Mouse (Mus musculus) T-helper 17 cell (primary cell): ENCODE data around the gene B4galt2.

Source experiments
- in situ Hi-C, 2 experiments: fragments of 300-600 bp; cut with MboI, MseI; formaldehyde crosslinking; loops; 1 replicate in 1 of 2; 2 replicates in 1 of 2; pipeline ENCODE4 v1.15.1; 2025; ENCODE audit warnings: high pct_unique_total_duplicates in 2 of 2

Gene B4galt2

GRCm38 (mm10) chr4:117912131-117912561, 28.9 kb upstream of the B4galt2 start:
- in situ Hi-C loops = loop anchor here in 1 of 2 experiments (5.0 to 10.0 kb wide), 3 partner anchors 175 to 523 kb away; partner anchors contain the start of gene Cdc20

- in situ Hi-C loops = no loop called here
Observed at GRCm38 (mm10) chr4:117908834-117909453, 25.7 kb upstream of the B4galt2 start.

GRCm38 (mm10) chr4:117906196-117906595, 22.9 kb upstream of the B4galt2 start:
- in situ Hi-C loops = no loop called here

- in situ Hi-C loops = no loop called here
Observed at GRCm38 (mm10) chr4:117904761-117905160, 21.5 kb upstream of the B4galt2 start.

GRCm38 (mm10) chr4:117904094-117904493, 20.8 kb upstream of the B4galt2 start:
- in situ Hi-C loops = no loop called here

- in situ Hi-C loops = loop anchor here in 1 of 2 experiments (10.0 kb wide), 2 partner anchors 527 to 1197 kb away; partner anchors contain the start of gene Elovl1
Observed at GRCm38 (mm10) chr4:117898111-117898510, 14.8 kb upstream of the B4galt2 start.

GRCm38 (mm10) chr4:117896031-117896430, 12.7 kb upstream of the B4galt2 start:
- in situ Hi-C loops = loop anchor here in 1 of 2 experiments (10.0 kb wide), 2 partner anchors 529 to 1199 kb away; partner anchors contain the start of gene Elovl1

- in situ Hi-C loops = loop anchor here in 1 of 2 experiments (10.0 kb wide), 2 partner anchors 529 to 1199 kb away; partner anchors contain the start of gene Elovl1
Observed at GRCm38 (mm10) chr4:117895339-117895738, 12.1 kb upstream of the B4galt2 start.

- in situ Hi-C loops = loop anchor here in 1 of 2 experiments (10.0 kb wide), 2 partner anchors 530 to 1200 kb away; partner anchors contain the start of gene Elovl1
Observed at GRCm38 (mm10) chr4:117894601-117895000, 11.3 kb upstream of the B4galt2 start.

- in situ Hi-C loops = loop anchor here in 1 of 2 experiments (10.0 kb wide), 2 partner anchors 531 to 1201 kb away; partner anchors contain the start of gene Elovl1
Observed at GRCm38 (mm10) chr4:117893376-117893775, 10.1 kb upstream of the B4galt2 start.

GRCm38 (mm10) chr4:117891738-117892161, 8.5 kb upstream of the B4galt2 start, which contains the start of gene Dph2:
TSS of gene Dph2 (minus strand) at chr4:117892032.
- in situ Hi-C loops = loop anchor here in 1 of 2 experiments (10.0 kb wide), 2 partner anchors 533 to 1203 kb away; partner anchors contain the start of gene Elovl1

- in situ Hi-C loops = loop anchor here in 1 of 2 experiments (10.0 kb wide), 2 partner anchors 534 to 1204 kb away; partner anchors contain the start of gene Elovl1
Observed at GRCm38 (mm10) chr4:117890750-117891149, 7.5 kb upstream of the B4galt2 start.

GRCm38 (mm10) chr4:117890031-117890430, 6.7 kb upstream of the B4galt2 start:
- in situ Hi-C loops = loop anchor here in 1 of 2 experiments (10.0 kb wide), 2 partner anchors 535 to 1205 kb away; partner anchors contain the start of gene Elovl1

GRCm38 (mm10) chr4:117889471-117889870, 6.2 kb upstream of the B4galt2 start:
- in situ Hi-C loops = no loop called here

GRCm38 (mm10) chr4:117887920-117888319, 4.6 kb upstream of the B4galt2 start:
- in situ Hi-C loops = no loop called here

GRCm38 (mm10) chr4:117887133-117887532, 3.8 kb upstream of the B4galt2 start, which contains the start of gene Atp6v0b:
TSS of gene Atp6v0b (minus strand) at chr4:117887333.
- in situ Hi-C loops = no loop called here

- in situ Hi-C loops = no loop called here
Observed at GRCm38 (mm10) chr4:117886644-117887043, 3.4 kb upstream of the B4galt2 start.

GRCm38 (mm10) chr4:117885994-117886393, 2.7 kb upstream of the B4galt2 start:
- in situ Hi-C loops = no loop called here

GRCm38 (mm10) chr4:117885093-117885492, 1.8 kb upstream of the B4galt2 start:
- in situ Hi-C loops = no loop called here

GRCm38 (mm10) chr4:117884146-117884545, 859 bp upstream of the B4galt2 start:
- in situ Hi-C loops = no loop called here

GRCm38 (mm10) chr4:117878703-117879102, 4.6 kb downstream of the B4galt2 start:
- in situ Hi-C loops = no loop called here

GRCm38 (mm10) chr4:117878301-117878700, 5.0 kb downstream of the B4galt2 start:
- in situ Hi-C loops = no loop called here
